Mouse (Mus musculus): Measurements from ENCODE around the gene Rpl10a.
A peak's percentile ranks its signal among the peaks of the same experiment; 100 is the strongest.

Gene Rpl10a

DNA sequence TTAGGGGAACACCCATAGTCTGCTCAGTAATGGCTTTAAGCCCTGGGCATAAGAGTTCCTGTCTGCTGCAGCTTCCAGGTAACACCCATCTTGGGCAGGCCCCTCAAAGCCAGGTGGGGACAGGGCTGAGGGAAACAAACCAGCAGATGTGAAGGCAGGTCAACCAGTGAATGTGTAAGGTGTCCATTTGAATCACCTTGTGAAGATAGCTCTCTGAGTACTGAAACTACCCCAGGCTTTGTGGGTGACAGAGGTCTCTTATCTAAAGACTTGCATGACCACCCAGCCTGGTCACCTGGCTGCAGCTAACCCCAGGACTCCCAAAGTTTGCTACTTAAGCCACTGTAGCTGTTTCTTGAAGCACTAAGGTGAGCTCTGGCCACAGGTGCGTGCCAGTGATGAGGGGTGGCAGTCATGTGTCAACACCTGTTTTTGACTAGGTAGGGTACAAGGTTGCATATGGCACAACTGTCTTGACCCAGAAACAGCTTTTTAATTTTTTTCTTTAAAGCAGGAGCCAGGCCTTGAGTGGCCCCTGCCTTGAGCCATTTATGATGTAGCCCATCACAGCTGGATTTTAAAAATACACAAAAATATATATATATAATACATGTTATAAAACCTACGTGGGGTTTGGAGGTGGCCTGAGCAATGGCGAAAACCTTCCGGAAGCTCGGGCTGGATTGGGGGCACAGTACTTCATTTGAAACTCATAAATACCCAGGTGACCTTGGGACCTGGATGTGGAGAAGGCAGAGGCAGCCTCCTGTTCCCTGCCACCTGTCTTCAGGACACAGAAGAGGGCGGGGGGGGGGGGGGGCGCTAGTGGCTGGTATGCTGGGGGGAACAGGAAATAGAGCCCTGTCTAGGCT lies 3.2 kb downstream of the Rpl10a start:
- DNase-seq (ENCODE audit: low spot score in 2 of 2) = no peak

- no peak for DNase-seq (ENCODE audit: low spot score in 2 of 2)
Measured at GRCm38 (mm10) chr17:28332113-28332914, 4.0 kb downstream of the Rpl10a start.

DNA sequence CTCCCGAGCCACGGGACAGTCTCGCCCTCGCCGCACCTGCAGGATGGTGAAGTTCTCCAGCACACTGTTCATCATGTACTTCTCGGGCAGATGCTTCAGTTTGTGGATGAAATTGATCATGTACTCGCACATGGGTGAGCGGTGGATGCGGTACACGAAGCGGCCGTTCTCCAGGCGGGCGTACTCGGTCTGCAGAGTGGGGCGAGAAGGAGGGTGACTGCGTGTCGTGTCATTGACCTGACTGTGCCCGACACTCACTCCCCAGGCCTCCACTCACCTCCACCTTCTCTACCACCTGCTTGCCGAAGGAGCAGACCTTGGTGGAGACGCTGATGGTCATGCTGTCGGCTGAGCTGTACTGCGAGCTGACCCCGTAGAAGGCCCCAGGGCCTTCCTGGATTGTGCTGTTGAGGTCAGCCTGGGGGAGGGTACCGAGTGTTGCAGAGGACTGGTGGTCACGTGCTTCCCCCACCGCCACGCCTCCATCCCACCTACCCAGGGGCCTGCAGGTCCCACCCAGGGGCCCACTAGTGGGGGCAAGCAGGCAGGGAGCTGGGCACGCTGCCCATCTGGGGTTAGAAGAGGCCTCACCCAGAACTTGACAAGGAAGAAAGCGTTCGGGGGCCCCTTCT lies 4.8 kb downstream of the Rpl10a start:
- DNase-seq (ENCODE audit: low spot score in 2 of 2) = no peak

GRCm38 (mm10) chr17:28335267-28335666 lies 7.0 kb downstream of the Rpl10a start:
- no peak for DNase-seq (ENCODE audit: low spot score in 2 of 2)

GRCm38 (mm10) chr17:28337547-28337946 lies 9.3 kb downstream of the Rpl10a start:
- DNase-seq (ENCODE audit: low spot score in 2 of 2) = no peak

DNA sequence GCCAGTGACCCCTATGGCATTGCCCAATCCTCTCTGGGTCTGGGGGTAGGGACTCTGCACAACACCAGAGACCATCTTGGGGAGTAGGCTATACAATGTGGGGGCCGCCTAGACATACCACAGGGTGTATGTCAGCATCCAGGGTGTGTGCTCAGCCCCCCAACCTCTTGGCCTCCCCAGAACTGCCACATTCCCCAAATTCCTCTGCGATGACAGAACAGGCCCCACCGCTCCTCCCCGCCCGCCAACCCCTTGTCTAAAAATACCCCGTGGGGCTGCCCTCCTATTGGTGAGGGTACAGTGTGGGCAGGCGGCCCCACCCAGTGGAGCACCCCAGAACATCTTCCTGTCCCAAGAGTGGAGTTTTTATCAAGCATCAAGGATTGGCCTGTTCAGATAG lies 12.3 kb downstream of the Rpl10a start:
- DNase-seq (ENCODE audit: low spot score in 2 of 2) = no peak

- DNase-seq (ENCODE audit: low spot score in 2 of 2) = peak; percentile 72 to 77
Measured at GRCm38 (mm10) chr17:28341091-28341490, 12.8 kb downstream of the Rpl10a start.

GRCm38 (mm10) chr17:28344050-28344607 lies 15.9 kb downstream of the Rpl10a start:
- DNase-seq (ENCODE audit: low spot score in 2 of 2) = no peak

- DNase-seq (ENCODE audit: low spot score in 2 of 2) = no peak
Measured at GRCm38 (mm10) chr17:28344670-28345069, 16.4 kb downstream of the Rpl10a start.

DNA sequence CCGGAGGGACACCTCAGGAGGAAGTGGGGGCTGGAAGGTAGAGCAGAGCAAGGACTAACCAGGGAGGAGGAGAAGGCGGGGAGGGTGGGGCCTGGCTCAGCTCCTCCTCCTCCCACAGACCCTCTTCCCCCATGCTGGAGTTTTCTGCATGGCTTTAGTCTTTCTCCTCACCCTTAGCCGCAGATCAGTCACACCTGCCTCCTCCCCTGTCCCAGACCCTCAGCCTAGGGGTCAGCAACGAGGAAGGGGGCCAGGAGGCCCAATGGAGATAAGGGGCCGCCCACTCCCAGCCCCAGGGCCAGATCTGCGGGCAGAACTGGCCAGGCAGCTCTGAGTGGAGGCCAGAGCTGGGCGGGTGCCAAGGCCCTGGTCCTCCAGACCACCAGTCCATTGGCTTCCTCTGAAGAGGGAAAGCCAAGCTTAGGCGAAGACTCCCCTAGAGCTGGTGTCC lies 17.0 kb downstream of the Rpl10a start:
- DNase-seq (ENCODE audit: low spot score in 2 of 2) = no peak

DNA sequence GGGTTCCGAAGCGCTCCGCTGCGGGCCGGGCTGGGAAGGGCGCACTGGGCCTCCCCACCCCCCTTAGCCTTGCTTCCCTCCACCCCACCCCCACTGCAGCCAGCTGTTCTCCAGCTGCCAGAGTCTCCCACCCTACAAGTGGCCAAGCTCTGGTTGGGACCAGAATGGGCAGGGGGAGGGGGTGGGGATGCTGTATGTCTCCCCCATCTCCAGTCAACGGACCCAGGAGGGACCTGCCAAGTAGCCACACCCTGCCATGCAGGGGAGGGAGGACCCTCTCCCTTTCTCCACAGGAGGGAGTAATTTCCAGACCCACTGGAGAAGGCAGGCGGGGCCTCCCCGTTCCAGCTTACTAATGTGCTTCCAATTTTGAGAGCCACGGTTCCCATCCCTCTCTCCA lies 17.6 kb downstream of the Rpl10a start:
- no peak for DNase-seq (ENCODE audit: low spot score in 2 of 2)

GRCm38 (mm10) chr17:28347327-28347726 lies 19.1 kb downstream of the Rpl10a start:
- DNase-seq (ENCODE audit: low spot score in 2 of 2) = no peak

- no peak for DNase-seq (ENCODE audit: low spot score in 2 of 2)
Measured at GRCm38 (mm10) chr17:28348211-28348610, 19.9 kb downstream of the Rpl10a start.

DNA sequence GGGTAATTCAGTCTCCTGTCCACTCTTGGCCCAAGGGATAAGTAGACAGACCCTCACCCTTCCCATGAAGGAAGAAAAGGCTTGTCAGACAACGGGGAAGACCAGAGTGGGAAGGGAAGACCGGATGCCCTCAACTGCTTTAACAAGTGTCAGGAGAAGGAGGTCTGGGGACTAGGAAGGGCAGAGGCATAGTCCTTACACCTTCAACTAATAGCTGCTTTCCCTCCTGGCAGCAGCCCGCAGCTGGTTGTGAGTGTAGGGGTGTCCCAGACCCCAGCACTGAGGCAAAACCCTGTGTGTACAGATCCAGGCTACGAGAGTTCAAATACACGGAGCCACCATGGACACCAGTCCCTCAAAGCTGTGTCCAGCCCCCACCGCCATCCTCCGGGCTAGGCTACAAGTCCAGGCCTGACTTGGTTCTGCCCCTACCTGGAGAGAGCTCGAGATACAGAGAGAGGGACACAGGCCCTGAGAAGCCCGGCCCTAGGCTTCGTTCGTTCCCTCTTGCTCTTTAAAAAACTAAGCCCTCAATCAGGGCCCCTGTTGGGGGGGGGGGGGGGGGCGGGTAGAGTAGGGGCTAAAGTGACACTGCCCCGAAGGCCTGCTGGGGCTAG lies 21.1 kb downstream of the Rpl10a start:
- DNase-seq (ENCODE audit: low spot score in 2 of 2) = no peak

GRCm38 (mm10) chr17:28349901-28350465 lies 21.7 kb downstream of the Rpl10a start:
- DNase-seq (ENCODE audit: low spot score in 2 of 2) = no peak

DNA sequence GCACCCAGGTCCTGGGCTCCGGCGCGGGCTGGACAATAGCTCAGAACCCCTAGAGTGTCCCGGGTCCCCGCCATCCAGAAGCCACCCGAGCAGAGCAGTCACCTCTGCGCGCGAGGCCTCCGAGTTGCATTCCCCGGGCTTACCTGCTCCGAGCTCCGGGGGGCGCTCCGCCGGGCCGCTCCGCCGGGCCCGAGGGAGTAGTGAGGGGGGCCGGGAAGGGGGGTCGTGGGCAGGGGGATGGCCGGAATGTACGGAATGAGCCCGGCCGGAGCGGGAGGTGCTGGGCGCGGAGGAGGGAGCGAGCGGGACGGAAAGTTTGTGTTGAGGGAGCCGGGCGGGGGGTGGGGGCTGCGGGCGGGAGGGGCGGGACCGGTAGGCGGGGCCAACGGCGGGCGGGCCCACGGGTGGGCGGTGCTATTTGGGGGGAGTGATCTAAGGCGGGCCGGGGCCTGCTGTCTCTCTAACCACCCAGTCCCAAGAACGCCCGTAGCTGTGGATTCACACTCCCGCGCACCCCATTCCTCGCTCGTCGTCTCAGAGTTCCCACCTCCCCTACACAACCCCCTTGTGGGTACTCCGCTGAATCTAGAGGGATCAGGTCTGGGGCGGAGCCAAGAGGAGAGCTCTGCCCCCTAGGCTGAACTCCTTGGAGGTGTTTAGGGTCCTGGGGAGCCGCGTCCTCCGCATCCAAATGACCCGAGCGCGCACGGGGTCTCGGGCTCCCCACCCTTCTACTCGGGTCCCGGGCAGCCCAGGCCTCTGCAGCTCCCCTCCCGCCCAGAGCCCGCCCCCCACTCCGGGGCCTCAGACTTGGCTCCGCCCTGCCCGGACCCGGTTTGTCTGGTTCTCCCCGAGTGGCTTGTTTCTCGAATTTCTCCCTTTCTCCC lies 22.4 kb downstream of the Rpl10a start, which contains the start of gene Tead3:
Gene Tead3 (minus strand): TSS at position 352 of the 887 bp plus-strand sequence.
- DNase-seq (ENCODE audit: low spot score in 2 of 2) = peak in 1 of 2 experiments; percentile 47

DNA sequence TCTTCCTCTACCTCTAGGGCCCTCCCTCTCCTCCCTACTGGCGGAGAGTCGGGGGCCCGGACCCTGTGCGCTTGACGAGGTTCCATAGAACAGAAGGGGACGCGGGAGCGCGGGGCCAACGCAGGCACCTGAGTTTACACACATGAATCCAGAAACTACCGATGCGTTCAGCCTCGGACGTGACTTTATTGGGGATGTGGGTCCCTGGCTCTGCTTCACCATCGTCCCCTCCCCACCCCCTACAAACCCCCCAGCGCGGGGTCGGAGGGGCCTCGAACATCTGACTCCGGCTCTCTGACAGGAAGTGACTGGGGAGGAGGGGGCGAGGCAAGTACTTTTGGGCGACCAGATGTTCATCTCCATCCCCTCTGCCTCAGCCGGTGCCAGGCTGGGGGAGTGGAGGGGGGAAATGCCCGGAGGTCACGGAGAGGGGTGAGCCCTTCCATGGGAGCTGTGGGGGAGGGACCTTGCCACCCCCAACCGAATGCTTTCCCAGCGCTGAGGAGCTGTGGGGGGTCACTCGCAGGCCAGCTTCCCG lies 23.2 kb downstream of the Rpl10a start:
- DNase-seq (ENCODE audit: low spot score in 2 of 2) = no peak

DNA sequence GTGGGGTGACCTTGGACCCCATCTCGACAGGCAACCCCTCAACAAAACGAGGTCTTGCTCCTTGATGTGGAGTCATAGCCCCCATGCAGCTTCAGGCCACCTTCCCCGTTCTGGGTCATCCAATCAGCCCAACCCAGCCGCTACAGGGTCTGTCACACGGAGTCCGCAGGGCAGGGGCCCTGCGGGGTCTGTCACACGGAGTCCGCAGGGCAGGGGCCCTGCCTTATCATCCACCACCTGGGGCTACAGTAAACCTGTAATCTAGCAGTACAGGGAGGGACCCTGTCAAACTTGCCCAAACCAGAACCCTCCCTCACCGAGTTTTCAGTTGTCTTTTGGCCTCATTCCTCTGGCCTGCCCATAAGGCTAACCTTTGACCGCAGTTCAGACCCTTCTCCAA lies 23.7 kb downstream of the Rpl10a start:
- no peak for DNase-seq (ENCODE audit: low spot score in 2 of 2)

DNA sequence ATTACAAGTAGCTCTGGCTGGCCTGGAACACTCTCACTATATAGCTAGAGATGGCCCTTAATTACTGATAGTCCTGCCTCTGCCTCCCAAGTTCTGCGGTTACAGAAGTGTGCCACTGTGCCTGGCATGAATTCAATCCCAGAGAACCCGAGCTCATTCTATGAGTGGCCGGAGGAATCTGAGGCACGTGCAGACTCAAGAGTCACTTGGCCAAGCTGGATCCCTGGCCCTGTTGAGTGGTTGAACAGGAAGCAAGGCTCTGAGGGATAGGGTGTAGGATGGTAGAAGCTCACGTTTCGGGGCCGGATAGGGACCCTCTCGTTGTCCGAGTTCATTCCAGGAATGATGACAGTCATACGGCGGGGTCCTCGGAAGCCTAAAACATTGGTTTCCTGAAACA lies 27.6 kb downstream of the Rpl10a start:
- DNase-seq (ENCODE audit: low spot score in 2 of 2) = no peak

Data from frontal cortex, postnatal 10 days (tissue).